Mouse (Mus musculus) limb, embryonic 12.5 days (tissue): ENCODE data around the gene Alx3. TPM values are rescaled to one million over a fixed set of nuclear protein-coding genes. Genes with fewer than 3 reads are reported as not detected.

Experiments
- ATAC-seq: fragments of 200-750 bp; cut with Nextera tagmentation; 2 replicates; pipeline ENCODE4 v1.8.0; 2017; ENCODE audit warnings: low read depth, moderate TSS enrichment; ENCODE audit not compliant: insufficient number of reproducible peaks, insufficient read depth, low FRiP score, low TSS enrichment
- H3K27ac ChIP-seq: fragments of 300-500 bp; sonication (generic); 2 replicates; pipeline ENCODE4 v1.5.1; 2016; ENCODE audit warnings: mild to moderate bottlenecking, moderate library complexity
- H3K27me3 ChIP-seq: fragments of 300-500 bp; sonication (generic); 2 replicates; pipeline ENCODE4 v1.6.1; 2016; ENCODE audit warnings: mild to moderate bottlenecking, moderate library complexity
- H3K36me3 ChIP-seq: fragments of 300-500 bp; sonication (generic); 2 replicates; pipeline ENCODE4 v1.6.1; 2016; ENCODE audit warnings: mild to moderate bottlenecking, moderate library complexity
- H3K4me1 ChIP-seq: fragments of 300-500 bp; sonication (generic); replicated peaks from 2 replicates; pipeline ENCODE4 v1.6.1; 2016
- H3K4me2 ChIP-seq: fragments of 300-500 bp; sonication (generic); 2 replicates; pipeline ENCODE4 v1.6.1; 2016; ENCODE audit warnings: mild to moderate bottlenecking, moderate library complexity
- H3K4me3 ChIP-seq: fragments of 300-500 bp; sonication (generic); replicated peaks from 2 replicates; pipeline ENCODE4 v1.5.1; 2016; ENCODE audit warnings: mild to moderate bottlenecking
- H3K9ac ChIP-seq: fragments of 300-500 bp; sonication (generic); replicated peaks from 2 replicates; pipeline ENCODE4 v1.6.1; 2016; ENCODE audit warnings: mild to moderate bottlenecking, moderate library complexity
- H3K9me3 ChIP-seq: fragments of 300-500 bp; sonication (generic); 2 replicates; pipeline ENCODE4 v1.6.1; 2016; ENCODE audit warnings: mild to moderate bottlenecking, moderate library complexity
- WGBS: fragments of 180-500 bp; shearing (Covaris S2); methylation state at CpG from one replicate; pipeline ENCODE4 v1.1.7; 2016; 5-methylcytosine and 5-hydroxymethylcytosine counted together
- polyA plus RNA-seq: library from polyadenylated mRNA; unstranded; fragments of >200 nt; fragmentation: Nextera tagmentation; extraction: Ambion mirVana; gene quantifications from 2 replicates; pipeline ENCODE4 v1.2.1, GENCODE M21; 2016

Alx3 gene
- polyA plus RNA-seq, 1 experiment from 2014 or later = 14.5 TPM

DNA sequence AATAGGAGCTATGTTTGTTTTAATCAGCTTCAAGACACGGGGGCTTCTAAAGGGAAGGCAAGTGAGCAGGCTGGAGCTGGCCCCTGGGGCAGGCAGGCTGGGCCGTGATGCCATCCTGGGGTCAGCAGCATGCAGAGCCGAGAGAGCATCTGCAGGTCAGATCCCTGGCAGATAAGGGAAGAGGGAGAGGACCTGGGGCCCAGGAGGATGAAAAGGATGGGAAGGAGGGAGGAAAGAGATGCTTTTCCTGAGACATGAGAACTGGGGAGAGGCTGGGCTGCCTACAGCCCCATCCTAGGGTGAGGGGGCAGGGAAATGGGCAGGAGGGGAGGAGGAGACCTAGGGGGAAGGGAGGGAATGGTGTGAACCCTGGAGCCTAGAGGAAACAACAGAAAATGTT is 29.5 kb upstream of the Alx3 start:
- no peak for ATAC-seq
- Histone ChIP-seq H3K27ac (no peak overlapping the region), H3K27me3 (peaks cover 38% of the 10 kb centered on the region), H3K36me3 (no peaks in the 10 kb centered on the region), H3K4me2 (no peak overlapping the region), H3K4me3 (no peak overlapping the region), H3K4me1 (peaks cover 36% of the 10 kb centered on the region), H3K9ac (no peak overlapping the region; the same call in 1 of the 2 replicates), H3K9me3 (no peaks in the 10 kb centered on the region)
- whole genome bisulfite sequencing = 9% methylated on average over 3 of the region's 3 CpGs

GRCm38 (mm10) chr3:107567766-107568165 is 27.1 kb upstream of the Alx3 start:
- H3K4me1 ChIP-seq = peaks cover 16% of the 10 kb centered on the region
- H3K9ac ChIP-seq = no peak overlapping the region
- no peak overlapping the region for H3K4me3 ChIP-seq
- WGBS = 61% methylated on average over 7 of the region's 7 CpGs
- H3K9me3 ChIP-seq = no peaks in the 10 kb centered on the region
- H3K36me3 ChIP-seq = no peaks in the 10 kb centered on the region
- H3K27ac ChIP-seq = no peak overlapping the region
- no peak overlapping the region for H3K4me2 ChIP-seq
- H3K27me3 ChIP-seq = peaks cover 26% of the 10 kb centered on the region
- no peak for ATAC-seq

- H3K4me1 ChIP-seq = peaks cover 9% of the 10 kb centered on the region
- no peaks in the 10 kb centered on the region for H3K36me3 ChIP-seq
- no peak overlapping the region for H3K9ac ChIP-seq
- H3K4me3 ChIP-seq = no peak overlapping the region
- H3K27me3 ChIP-seq = peaks cover 26% of the 10 kb centered on the region
- H3K4me2 ChIP-seq = no peak overlapping the region
- no peaks in the 10 kb centered on the region for H3K9me3 ChIP-seq
- H3K27ac ChIP-seq = no peak overlapping the region
- no peak for ATAC-seq
- 66% methylated on average over 4 of the region's 4 CpGs for WGBS
Measured at GRCm38 (mm10) chr3:107568721-107569120, 26.1 kb upstream of the Alx3 start.

- ATAC-seq = no peak
- WGBS = 54% methylated on average over 2 of the region's 2 CpGs
Measured at GRCm38 (mm10) chr3:107571205-107571604, 23.6 kb upstream of the Alx3 start.

DNA sequence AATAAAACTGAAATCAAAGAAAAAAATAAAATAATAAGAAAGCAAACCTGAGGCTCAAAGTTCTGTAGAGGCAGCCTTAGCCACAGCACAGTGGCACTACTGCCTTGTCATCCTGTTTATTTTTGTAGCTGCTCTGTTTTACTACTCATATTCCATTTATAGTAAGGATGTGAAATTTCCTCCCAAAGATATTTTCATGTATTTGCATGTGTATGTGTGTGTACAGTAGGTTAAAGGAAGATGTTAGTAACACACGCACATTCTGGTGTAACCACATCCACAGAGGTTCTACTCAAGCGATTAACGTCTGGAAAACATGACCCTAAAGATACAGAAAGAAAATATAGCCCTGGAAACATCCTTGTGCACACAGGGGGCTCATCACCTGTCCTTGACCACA is 18.0 kb upstream of the Alx3 start:
- H3K4me1 ChIP-seq = peaks cover 16% of the 10 kb centered on the region

More at GRCm38 (mm10) chr3:107571205-107571604, 23.6 kb upstream of the Alx3 start:
- no peak overlapping the region for H3K9ac ChIP-seq
- peaks cover 18% of the 10 kb centered on the region for H3K27me3 ChIP-seq
- no peak overlapping the region for H3K4me3 ChIP-seq
- no peaks in the 10 kb centered on the region for H3K4me1 ChIP-seq
- no peaks in the 10 kb centered on the region for H3K36me3 ChIP-seq
- no peak overlapping the region for H3K4me2 ChIP-seq
- H3K9me3 ChIP-seq = no peaks in the 10 kb centered on the region
- H3K27ac ChIP-seq = no peak overlapping the region

GRCm38 (mm10) chr3:107577810-107578390 is 16.9 kb upstream of the Alx3 start:
- no peak overlapping the region for H3K4me3 ChIP-seq
- WGBS = 37% methylated on average over 3 of the region's 3 CpGs
- H3K27me3 ChIP-seq = peaks cover 46% of the 10 kb centered on the region
- no peaks in the 10 kb centered on the region for H3K9me3 ChIP-seq
- peaks cover 25% of the 10 kb centered on the region for H3K4me1 ChIP-seq
- H3K9ac ChIP-seq = no peak overlapping the region
- ATAC-seq = no peak
- H3K36me3 ChIP-seq = no peaks in the 10 kb centered on the region
- H3K27ac ChIP-seq = no peak overlapping the region
- H3K4me2 ChIP-seq = no peak overlapping the region

More for the DNA sequence above, 18.0 kb upstream of the Alx3 start:
- WGBS = 86% methylated on average over 3 of the region's 3 CpGs
- Histone ChIP-seq H3K27ac (no peak overlapping the region), H3K9me3 (no peaks in the 10 kb centered on the region), H3K9ac (no peak overlapping the region), H3K4me3 (no peak overlapping the region), H3K36me3 (no peaks in the 10 kb centered on the region), H3K4me2 (no peak overlapping the region), H3K27me3 (peaks cover 41% of the 10 kb centered on the region)
- ATAC-seq = no peak

DNA sequence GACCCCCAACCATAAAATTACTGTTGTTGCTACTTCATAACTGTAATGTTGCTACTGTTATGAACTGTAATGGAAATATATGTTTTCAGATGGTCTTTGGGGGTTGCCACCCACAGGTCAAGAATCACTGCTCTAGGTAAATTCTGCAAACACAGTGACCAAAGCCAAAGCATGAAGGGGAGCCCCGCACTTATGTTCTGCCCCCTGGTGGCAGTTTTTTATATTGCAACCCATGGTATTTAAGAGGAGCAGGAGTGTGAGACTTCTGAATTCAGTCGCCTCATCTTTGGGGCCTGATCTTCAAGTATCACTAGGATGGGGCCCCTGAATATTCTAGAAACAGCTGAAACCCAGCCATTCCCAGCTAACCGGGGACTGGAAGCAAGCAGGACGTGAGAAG is 15.4 kb upstream of the Alx3 start:
- Histone ChIP-seq H3K4me3 (no peak overlapping the region), H3K4me2 (no peak overlapping the region), H3K9ac (no peak overlapping the region), H3K27me3 (peaks cover 62% of the 10 kb centered on the region), H3K36me3 (no peaks in the 10 kb centered on the region), H3K27ac (no peak overlapping the region), H3K4me1 (peaks cover 39% of the 10 kb centered on the region), H3K9me3 (no peaks in the 10 kb centered on the region)
- WGBS = 16% methylated on average over 4 of the region's 4 CpGs
- ATAC-seq = no peak

GRCm38 (mm10) chr3:107581103-107582010 is 13.5 kb upstream of the Alx3 start:
- 0 out of 2 replicates have a peak overlapping the region, but pooled peaks have one; percentile 6 for H3K4me3 ChIP-seq

DNA sequence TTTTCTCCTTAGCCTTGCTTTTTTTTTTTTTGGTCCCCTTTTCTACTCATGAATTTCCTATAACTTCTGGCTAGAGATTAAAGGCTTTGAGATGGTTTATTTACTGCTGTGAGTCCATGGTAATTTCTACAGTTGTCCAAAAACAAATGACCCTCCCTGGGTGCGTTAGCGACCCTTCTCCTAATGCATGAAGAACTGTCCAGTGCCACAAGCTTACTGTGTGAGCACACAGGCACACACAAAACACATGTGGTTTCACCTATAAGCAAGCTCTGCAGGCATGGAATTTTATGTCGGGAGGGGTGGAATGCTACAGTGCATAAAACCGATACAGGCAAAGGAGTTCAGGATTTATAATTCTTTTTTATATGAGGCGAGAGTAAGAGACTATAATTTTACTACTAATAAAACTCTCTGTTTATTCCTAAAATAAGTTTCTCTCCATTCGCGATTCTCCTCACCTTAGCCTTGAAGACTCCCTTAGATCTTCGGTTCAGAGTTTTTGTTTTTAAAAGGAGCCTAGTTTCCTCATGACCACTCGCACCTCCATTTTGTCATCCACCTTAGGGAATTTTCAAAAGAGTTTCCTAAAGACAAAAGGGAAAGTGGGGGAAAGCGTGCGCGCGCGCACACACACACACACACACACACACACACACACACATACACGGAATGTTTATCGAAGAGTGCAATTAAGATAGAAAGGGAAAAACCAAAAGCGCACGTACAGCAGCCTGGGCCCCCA is 12.5 kb upstream of the Alx3 start:
- H3K36me3 ChIP-seq = no peaks in the 10 kb centered on the region
- H3K9me3 ChIP-seq = no peaks in the 10 kb centered on the region
- no peak for ATAC-seq
- 2% methylated on average over 18 of the region's 18 CpGs for WGBS
- no peak overlapping the region for H3K27ac ChIP-seq
- peak overlapping the region; percentile 49 for H3K4me3 ChIP-seq
- H3K4me2 ChIP-seq = peak overlapping the region; percentile 81
- peaks cover 51% of the 10 kb centered on the region for H3K4me1 ChIP-seq
- peak overlapping the region; percentile 63 for H3K9ac ChIP-seq
- peaks cover 88% of the 10 kb centered on the region for H3K27me3 ChIP-seq

More at GRCm38 (mm10) chr3:107581103-107582010, 13.5 kb upstream of the Alx3 start:
- Histone ChIP-seq H3K9me3 (no peaks in the 10 kb centered on the region), H3K9ac (no peak overlapping the region), H3K4me2 (peak overlapping the region; percentile 81), H3K36me3 (no peaks in the 10 kb centered on the region), H3K27ac (no peak overlapping the region), H3K27me3 (peaks cover 81% of the 10 kb centered on the region), H3K4me1 (peaks cover 48% of the 10 kb centered on the region)
- no peak for ATAC-seq
- 3% methylated on average over 15 of the region's 15 CpGs for WGBS

DNA sequence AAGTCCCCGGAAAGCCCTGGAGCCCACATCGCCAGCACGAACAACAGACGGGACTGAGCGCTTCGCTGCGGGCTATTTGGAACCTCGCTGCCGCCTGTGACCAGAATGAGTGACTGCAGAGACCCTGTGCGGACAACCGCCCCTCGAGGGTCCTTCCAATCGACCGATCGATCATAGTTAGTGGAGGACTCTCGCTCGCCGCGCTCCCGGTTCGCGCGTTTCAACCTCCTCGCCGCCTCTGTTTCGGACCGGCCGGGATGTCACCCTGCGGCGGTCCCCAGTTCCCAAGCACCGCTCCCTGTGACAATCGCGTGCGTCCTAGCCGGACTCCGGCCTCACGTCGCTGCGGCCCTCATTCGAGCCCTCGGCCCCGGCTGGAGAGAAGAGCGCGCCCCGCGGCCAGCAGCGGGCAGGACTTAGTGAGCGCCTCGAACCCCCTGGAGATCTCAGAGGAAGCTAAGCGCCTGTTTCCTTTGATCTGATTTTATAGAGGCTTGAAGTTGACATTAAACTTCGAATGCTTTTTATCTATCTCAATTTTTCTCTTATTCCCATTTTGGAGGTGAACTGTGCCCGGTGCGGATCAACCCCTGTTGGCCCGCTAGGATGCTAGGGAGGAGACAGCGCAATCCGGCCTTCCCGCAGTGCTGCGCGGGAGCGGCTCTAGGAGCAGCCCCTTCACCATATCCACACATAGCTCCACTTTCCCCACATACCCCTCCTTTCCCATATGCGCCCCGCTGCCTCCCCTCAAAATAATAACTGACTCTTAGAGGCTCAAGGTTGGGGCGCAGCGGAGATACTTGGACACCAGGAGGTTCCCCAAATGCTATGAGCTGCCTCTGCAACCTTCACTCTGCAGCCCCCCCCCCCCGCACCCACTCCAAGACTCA is 11.7 kb upstream of the Alx3 start:
- peak; percentile 16; the same call in 1 of the 2 replicates for ATAC-seq
- H3K4me3 ChIP-seq = peak overlapping the region; percentile 49
- no peaks in the 10 kb centered on the region for H3K36me3 ChIP-seq
- H3K27ac ChIP-seq = no peak overlapping the region
- H3K4me1 ChIP-seq = peaks cover 51% of the 10 kb centered on the region
- H3K4me2 ChIP-seq = peak overlapping the region; percentile 81
- no peaks in the 10 kb centered on the region for H3K9me3 ChIP-seq
- peak overlapping the region; percentile 63 for H3K9ac ChIP-seq
- peaks cover 88% of the 10 kb centered on the region for H3K27me3 ChIP-seq
- 1% methylated on average over 65 of the region's 65 CpGs for WGBS
